Mouse (Mus musculus) kidney, postnatal 4 days (tissue): ENCODE measurements around the gene Mprip.
"Not testable (repeated sequence)": the region's sequence is repeated elsewhere in the genome, so short reads cannot be mapped to it uniquely, and the experiment has no call there.

ENCODE experiments used
- DNase-seq, 2 experiments: peaks; one replicate each; pipeline ENCODE4 v3.0.0; 2021; ENCODE audit warnings: mixed read lengths in 2 of 2

Gene Mprip

DNA sequence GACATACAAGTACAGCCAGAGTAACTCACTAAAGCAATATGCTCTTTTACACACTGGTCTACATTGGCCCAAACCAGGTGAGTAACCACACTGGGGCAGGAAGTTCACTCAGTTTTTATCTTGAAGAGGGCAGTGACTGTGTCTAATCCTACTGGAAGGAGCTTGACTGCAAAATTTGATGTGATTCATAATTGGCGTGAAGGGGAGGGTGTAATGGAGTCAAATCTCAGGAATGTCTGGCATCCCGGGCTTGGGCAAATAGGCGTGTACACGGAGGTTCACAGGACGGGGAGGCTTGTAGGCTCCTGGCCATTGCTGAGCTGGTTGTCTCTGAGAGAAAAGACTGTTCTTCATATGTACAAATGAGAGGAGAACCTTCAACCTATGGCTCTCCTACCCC, 5.8 kb upstream of the Mprip start:
- DNase-seq, result peak in 1 of 2 experiments; percentile 14

DNA sequence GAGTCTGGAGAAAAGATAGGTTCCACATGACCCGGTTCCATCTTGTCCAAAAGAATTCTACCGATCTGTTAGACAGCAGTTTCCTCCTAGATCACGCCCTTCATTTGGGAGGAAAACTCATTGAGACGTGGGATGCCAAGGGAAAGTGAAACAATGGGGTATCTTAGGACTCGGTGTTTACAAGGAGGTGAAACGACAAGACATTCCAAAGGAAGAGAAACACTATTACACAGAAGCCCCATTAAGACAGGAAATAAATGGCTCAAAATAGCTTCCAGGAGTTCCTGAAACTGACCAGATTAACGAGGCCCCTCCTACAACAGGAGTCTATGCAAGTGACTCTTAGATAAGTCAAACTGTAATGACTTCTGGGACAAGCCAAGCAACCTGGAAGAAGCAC, 5.1 kb upstream of the Mprip start:
- DNase-seq, result no peak

GRCm38 (mm10) chr11:59661601-59662248, 620 bp downstream of the Mprip start:
- DNase-seq, result peak; percentile 40 to 61

DNA sequence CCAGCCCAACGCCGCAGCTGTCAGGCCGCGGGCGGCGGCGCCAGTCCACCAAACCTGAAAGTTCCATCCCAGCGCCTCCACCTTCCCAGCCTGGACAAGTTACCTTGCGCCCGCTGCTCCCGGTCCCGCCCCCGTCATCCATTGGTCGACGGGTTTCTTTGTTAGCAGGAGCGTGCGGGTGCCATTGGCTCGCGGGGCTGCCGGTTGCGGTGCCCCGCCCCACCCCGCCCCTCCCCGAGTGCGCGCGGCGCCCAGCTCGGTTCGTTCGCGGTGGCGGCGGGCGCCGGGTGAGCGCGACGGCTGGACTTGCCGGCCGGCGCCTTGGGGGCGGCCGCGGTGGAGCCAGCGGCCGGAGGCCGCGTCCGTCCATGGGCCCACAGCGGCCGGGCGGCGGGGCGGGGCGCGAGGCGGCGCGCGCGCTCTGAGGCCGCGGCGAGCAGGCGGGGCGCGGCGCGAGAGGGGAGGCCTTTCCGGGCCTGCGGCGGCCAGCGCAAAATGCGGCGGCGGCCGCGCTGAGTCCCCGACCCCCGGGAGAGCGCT, 1.2 kb downstream of the Mprip start:
- peak; percentile 97 to 99 for DNase-seq

- DNase-seq, result peak; percentile 22 to 39
Measured at GRCm38 (mm10) chr11:59662877-59663775, 2.0 kb downstream of the Mprip start.

- DNase-seq, result peak; percentile 16 to 31
Measured at GRCm38 (mm10) chr11:59663776-59664320, 2.7 kb downstream of the Mprip start.

DNA sequence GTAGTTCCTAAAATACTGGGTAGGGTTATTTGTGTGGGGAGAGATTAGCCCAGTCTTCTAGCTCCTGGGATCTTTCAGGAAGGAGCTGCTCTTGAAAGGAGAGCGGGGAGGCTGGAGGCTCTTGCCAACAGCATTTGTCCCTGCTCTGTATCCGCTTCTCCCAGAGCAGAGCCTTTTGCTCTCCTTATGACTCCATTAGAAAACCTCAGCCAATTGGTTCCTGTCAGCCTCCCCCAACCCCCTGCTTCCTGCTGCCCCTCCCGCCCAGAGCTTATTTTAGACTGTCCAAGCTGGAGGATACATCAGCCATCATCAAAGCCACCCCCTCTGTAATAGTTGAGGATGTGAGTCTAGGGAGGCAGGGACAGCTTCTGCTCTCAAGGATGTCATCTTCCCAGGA, 3.7 kb downstream of the Mprip start:
- peak; percentile 67 to 79 for DNase-seq

- peak in 1 of 2 experiments; percentile 14 for DNase-seq
Measured at GRCm38 (mm10) chr11:59671049-59671693, 10.1 kb downstream of the Mprip start.

DNA sequence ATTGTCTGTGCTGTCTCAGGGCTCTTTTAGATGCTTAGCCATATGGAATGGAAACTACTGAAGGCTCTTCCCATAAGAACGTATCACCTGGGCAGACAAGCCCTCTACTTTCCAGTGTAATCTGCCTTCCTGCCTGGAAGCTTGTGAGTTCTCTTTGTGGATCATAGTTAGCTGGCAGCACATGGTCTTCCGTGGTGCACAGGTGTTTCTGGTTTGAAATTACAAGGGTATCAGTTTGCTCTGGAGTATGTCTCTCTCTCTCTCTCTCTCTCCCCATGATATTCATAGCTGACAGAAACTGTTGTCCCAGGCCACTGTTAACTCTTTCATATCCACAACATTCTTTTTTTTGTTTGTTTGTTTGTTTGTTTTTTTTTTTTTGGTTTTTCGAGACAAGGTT, 12.9 kb downstream of the Mprip start:
- DNase-seq, result no peak

- DNase-seq, result not testable (repeated sequence)
Measured at GRCm38 (mm10) chr11:59674746-59675145, 13.6 kb downstream of the Mprip start.

GRCm38 (mm10) chr11:59677767-59678166, 16.7 kb downstream of the Mprip start:
- DNase-seq, result no peak

- DNase-seq, result no peak
Measured at GRCm38 (mm10) chr11:59678693-59679092, 17.6 kb downstream of the Mprip start.

DNA sequence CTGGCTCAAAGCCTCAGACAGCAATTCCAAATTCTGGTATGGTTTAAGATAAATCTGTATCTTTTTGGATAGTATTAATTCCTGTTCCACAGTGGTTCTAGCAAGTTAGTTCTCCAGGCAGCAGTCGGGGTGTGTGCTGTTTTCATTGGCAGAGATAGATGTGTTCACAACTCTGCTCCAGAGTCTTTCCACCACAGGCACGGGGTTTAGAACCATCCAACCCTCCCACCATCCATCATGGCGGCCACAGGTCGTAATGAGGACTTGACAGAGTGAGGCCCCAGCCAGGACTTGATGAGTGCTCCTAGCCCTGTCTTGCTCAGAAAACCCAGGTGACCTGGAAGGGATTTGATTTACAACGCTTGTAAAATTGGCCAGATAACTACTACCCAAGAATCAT, 19.0 kb downstream of the Mprip start:
- no peak for DNase-seq

DNA sequence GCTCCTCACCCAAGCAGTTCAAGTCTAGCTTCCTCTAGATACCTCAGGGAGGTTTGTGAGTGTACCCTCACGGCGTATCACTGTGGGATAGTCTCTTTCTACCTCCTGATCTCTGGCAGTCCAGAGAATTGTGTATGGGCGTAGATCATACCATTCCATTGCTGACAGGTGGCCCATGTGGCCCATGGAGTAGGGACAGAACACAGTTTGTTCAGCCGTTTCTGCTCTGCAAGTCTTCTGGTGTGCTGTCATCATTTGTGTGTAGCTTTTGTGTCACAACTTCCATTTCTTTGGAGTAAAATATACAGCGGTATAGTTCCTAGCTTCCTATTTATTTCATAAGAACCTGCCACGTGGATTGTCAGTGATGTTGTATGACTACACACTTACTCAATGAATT, 23.9 kb downstream of the Mprip start:
- DNase-seq, result no peak

- peak in 1 of 2 experiments; percentile 17 for DNase-seq
Measured at GRCm38 (mm10) chr11:59694533-59694932, 33.4 kb downstream of the Mprip start.

DNA sequence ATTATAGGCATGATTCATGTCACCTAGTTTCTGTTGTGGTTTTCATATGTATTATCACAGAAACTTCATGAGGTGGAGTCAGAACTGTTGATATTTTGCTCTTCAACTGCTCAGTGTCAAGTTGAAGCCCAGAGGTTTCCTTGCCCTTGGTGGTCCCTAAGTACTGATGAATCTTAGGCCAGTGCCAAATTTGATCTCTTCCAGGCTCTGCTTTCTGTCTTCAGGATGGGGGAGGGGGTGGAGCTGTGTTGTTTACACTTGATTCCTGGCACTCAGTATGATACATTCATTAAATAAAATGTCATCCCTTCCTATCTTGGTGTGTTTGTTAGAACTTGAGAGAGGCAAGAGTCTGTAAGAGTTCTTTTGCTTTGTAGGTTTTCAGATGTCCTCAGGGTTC, 34.4 kb downstream of the Mprip start:
- DNase-seq, result no peak

- no peak for DNase-seq
Measured at GRCm38 (mm10) chr11:59697572-59697971, 36.5 kb downstream of the Mprip start.

GRCm38 (mm10) chr11:59700787-59701186, 39.7 kb downstream of the Mprip start:
- DNase-seq, result no peak

GRCm38 (mm10) chr11:59705113-59705512, 44.0 kb downstream of the Mprip start:
- peak; percentile 27 to 34 for DNase-seq

DNA sequence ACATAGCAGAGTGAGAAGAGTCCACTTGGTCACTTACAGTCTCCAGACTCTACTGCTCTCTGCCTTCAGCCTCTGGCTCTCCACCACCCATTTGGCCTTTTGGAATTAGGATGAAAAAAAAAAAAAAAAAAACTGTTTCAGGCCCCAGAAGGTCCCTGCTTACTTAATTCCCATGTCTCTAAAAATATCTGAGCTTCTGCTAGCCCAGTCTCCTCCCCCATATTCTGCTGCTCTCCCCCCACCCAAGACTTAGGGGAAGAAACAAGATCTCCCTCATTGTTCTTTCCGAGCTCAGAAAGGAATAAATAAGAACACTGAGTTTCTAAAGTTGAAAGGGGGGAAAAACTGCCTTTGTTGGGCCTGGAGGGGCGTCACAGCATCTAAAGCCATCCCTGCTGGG, 46.4 kb downstream of the Mprip start:
- DNase-seq, result peak in 1 of 2 experiments; percentile 15

DNA sequence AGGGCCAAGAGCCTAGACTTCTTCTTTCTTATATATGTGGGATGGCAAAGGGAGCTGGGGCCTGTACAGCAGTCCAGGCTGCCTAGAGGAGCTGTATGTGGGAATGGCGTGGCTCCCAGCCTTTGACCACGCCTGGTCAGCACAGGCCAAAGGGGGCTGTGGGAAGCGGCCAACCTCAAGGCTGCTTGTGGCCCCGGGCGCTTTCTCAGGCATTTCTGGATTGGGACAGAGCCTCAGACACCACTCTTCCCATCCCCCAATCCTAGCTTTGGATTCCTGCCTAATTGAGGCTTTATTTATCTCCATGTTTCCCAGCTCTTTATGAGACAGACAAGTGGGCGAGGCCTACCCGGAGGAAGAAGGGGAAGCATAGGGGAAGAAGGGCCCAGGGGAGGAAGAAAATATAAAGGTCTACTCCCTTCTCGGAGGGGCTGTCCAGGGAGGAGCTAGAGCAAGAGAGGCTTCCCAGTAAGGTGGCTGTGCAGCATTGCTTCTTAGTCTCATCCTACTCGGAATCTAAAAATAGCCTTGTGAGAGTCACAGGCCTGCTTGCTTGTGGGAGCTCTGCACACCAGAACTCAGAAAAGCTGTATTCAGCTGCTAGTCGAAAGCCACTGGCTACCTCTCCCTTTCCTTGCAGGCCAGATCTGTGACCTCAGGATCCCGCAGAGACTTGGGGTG, 47.0 kb downstream of the Mprip start:
- peak; percentile 75 to 81 for DNase-seq

DNA sequence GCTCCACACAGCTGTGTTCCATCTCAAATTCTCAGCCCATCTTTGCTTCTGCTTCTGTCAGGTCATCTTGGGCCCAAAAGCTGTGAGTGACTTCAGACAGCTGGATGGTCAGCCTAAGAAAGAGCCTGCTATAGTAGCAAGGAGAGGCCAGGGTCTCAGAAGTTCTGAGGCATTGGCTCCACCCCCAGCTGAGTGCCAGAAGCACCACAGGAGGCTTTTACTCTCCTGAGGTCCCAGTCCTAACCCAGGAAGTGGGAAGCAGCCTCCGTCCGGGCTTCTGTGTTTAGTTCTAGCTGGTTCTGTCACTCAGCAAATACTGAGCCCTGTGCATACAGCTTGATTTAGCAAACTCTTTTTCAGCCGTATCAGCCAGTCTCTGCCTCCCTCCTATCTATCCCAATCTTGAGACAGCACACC, 54.3 kb downstream of the Mprip start:
- DNase-seq, result peak; percentile 34 to 45
